Mouse (Mus musculus) spleen, adult 2 months (tissue): ENCODE results near the gene Gm49661.

ENCODE experiments used
- CTCF ChIP-seq: fragments of 200-500 bp; IDR thresholded peaks from 2 replicates; pipeline ENCODE4 v1.5.1; 2011; ENCODE audit warnings: mild to moderate bottlenecking, inconsistent platforms; ENCODE audit not compliant: insufficient read depth, insufficient read length, insufficient replicate concordance; ENCODE audit errors: extremely low read depth
- POLR2A ChIP-seq: fragments of 200-500 bp; IDR thresholded peaks from 2 replicates; pipeline ENCODE4 v1.6.1; 2011; ENCODE audit warnings: low read depth, low read length, inconsistent platforms

DNA sequence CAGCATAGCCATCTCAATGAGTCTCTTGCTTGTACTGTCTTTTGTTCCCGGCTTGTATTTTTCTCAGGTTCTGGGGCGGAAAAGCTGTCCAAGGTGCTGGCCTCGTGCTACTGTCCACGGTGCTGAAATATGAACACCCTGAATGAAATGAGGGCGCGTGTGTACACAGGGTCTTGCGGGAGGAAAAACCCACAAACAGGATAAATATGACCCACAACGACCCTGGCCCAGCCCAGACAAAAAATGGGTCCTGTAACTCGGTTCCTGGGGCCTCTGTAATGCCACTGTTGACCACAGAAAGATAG lies 22.0 kb downstream of the Gm49661 start:
- TF ChIP-seq POLR2A (no peak), CTCF (no peak)
